Mouse (Mus musculus) liver, postnatal 0 days (tissue): ENCODE measurements around the gene Atf3. TPM values are rescaled to one million over a fixed set of nuclear protein-coding genes. Genes with fewer than 3 reads are reported as not detected.

ENCODE experiments used
- ATAC-seq: fragments of 200-750 bp; cut with Nextera tagmentation; 2 replicates; pipeline ENCODE4 v1.8.0; 2017; ENCODE audit warnings: mild to moderate bottlenecking, moderate library complexity
- DNase-seq: peaks from one replicate; pipeline ENCODE4 v3.0.0-alpha.2; 2016
- H3K27ac ChIP-seq: fragments of 300-500 bp; sonication (generic); 2 replicates; pipeline ENCODE4 v1.5.1; 2014; ENCODE audit warnings: antibody characterized with exemption, moderate library complexity, mild to moderate bottlenecking, low read depth
- H3K27me3 ChIP-seq: fragments of 300-500 bp; sonication (generic); 2 replicates; pipeline ENCODE4 v1.6.1; 2014; ENCODE audit warnings: low read length, control low read depth, mixed read lengths; ENCODE audit not compliant: insufficient read depth
- H3K36me3 ChIP-seq: fragments of 300-500 bp; sonication (generic); replicated peaks from 2 replicates; pipeline ENCODE4 v1.6.1; 2014; ENCODE audit warnings: mild to moderate bottlenecking, control low read depth, low read length, moderate library complexity, mixed read lengths; ENCODE audit not compliant: insufficient read depth
- H3K4me1 ChIP-seq: fragments of 300-500 bp; sonication (generic); 2 replicates; pipeline ENCODE4 v1.6.1; 2014; ENCODE audit warnings: antibody characterized with exemption, mild to moderate bottlenecking, control low read depth; ENCODE audit not compliant: insufficient read depth
- H3K4me2 ChIP-seq: fragments of 300-500 bp; sonication (generic); 2 replicates; pipeline ENCODE4 v1.6.1; 2014; ENCODE audit warnings: low read depth, mild to moderate bottlenecking, low read length, moderate library complexity, mixed read lengths
- H3K4me3 ChIP-seq: fragments of 300-500 bp; sonication (generic); 2 replicates; pipeline ENCODE4 v1.5.1; 2014; ENCODE audit warnings: low read depth, low read length
- H3K9ac ChIP-seq: fragments of 300-500 bp; sonication (generic); replicated peaks from 2 replicates; pipeline ENCODE4 v1.6.1; 2014; ENCODE audit warnings: mild to moderate bottlenecking, moderate library complexity
- H3K9me3 ChIP-seq: fragments of 300-500 bp; sonication (generic); 2 replicates; pipeline ENCODE4 v1.6.1; 2016; ENCODE audit warnings: mild to moderate bottlenecking, control low read depth, low read length, mixed read lengths
- CTCF ChIP-seq: sonication (generic); IDR thresholded peaks from 2 replicates; pipeline ENCODE4 v1.5.1; 2016; ENCODE audit warnings: antibody characterized with exemption, low read depth
- EP300 ChIP-seq: IDR thresholded peaks from 2 replicates; pipeline ENCODE4 v1.6.1; 2016; ENCODE audit warnings: antibody characterized with exemption, low read depth, mild to moderate bottlenecking
- WGBS: fragments of 180-500 bp; shearing (Covaris S2); extraction: QIAGEN DNeasy Blood & Tissue Kit; methylation state at CpG from one replicate; pipeline ENCODE4 v1.1.7; 2014; ENCODE audit not compliant: insufficient replicate concordance; 5-methylcytosine and 5-hydroxymethylcytosine counted together
- polyA plus RNA-seq: library from polyadenylated mRNA; unstranded; fragments of >200 nt; fragmentation: Nextera tagmentation; extraction: Ambion mirVana; gene quantifications from 2 replicates; pipeline ENCODE4 v1.2.1, GENCODE M21; 2015

The Atf3 gene
- polyA plus RNA-seq, 1 experiment from 2014 or later, result 1.00 TPM

GRCm38 (mm10) chr1:191202208-191202952 lies 15.5 kb downstream of the Atf3 start:
- TF ChIP-seq CTCF, result peak; percentile 51
- TF ChIP-seq EP300, result no peak
- Histone ChIP-seq H3K4me2 (no peak overlapping the region), H3K4me3 (no peak overlapping the region), H3K9me3 (no peaks in the 10 kb centered on the region), H3K4me1 (peaks cover 8% of the 10 kb centered on the region), H3K36me3 (no peaks in the 10 kb centered on the region), H3K27me3 (peaks cover 7% of the 10 kb centered on the region; the same call in 1 of the 2 replicates), H3K9ac (no peak overlapping the region), H3K27ac (no peak overlapping the region)
- peak; percentile 7 for DNase-seq
- 79% methylated on average over 11 of the region's 11 CpGs for WGBS
- no peak for ATAC-seq

GRCm38 (mm10) chr1:191200816-191201602 lies 16.8 kb downstream of the Atf3 start:
- Histone ChIP-seq H3K9ac (no peak overlapping the region), H3K4me1 (peaks cover 8% of the 10 kb centered on the region), H3K27ac (0 out of 2 replicates have a peak overlapping the region, but pooled peaks have one; percentile 29), H3K27me3 (0 out of 2 replicates have a peak, but pooled peaks cover 5% of the 10 kb centered on the region), H3K4me3 (no peak overlapping the region), H3K9me3 (no peaks in the 10 kb centered on the region), H3K36me3 (no peaks in the 10 kb centered on the region), H3K4me2 (no peak overlapping the region)
- 67% methylated on average over 9 of the region's 9 CpGs for WGBS
- peak; percentile 40 for ATAC-seq
- peak; percentile 55 for DNase-seq
- no peak for TF ChIP-seq CTCF
- no peak for TF ChIP-seq EP300

- no peak overlapping the region; the same call in 1 of the 2 replicates for H3K9ac ChIP-seq
- H3K4me2 ChIP-seq, result 0 out of 2 replicates have a peak overlapping the region, but pooled peaks have one; percentile 40
- no peak overlapping the region for H3K4me3 ChIP-seq
- H3K36me3 ChIP-seq, result no peaks in the 10 kb centered on the region
- H3K4me1 ChIP-seq, result peaks cover 10% of the 10 kb centered on the region
- peak; percentile 15 for DNase-seq
- no peaks in the 10 kb centered on the region for H3K9me3 ChIP-seq
- H3K27ac ChIP-seq, result peak overlapping the region; percentile 57
- no peaks in the 10 kb centered on the region for H3K27me3 ChIP-seq
- peak; percentile 58; the same call in 1 of the 2 replicates for ATAC-seq
- WGBS, result 26% methylated on average over 7 of the region's 7 CpGs
- TF ChIP-seq EP300 (no peak), CTCF (no peak)
These were observed 19.9 kb downstream of the Atf3 start for GRCm38 (mm10) chr1:191197916-191198315.

GRCm38 (mm10) chr1:191196016-191196415 lies 21.8 kb downstream of the Atf3 start:
- no peak for DNase-seq

GRCm38 (mm10) chr1:191193657-191194424 lies 24.0 kb downstream of the Atf3 start:
- Histone ChIP-seq H3K9me3 (no peaks in the 10 kb centered on the region), H3K36me3 (no peaks in the 10 kb centered on the region), H3K4me3 (no peak overlapping the region), H3K4me1 (peaks cover 7% of the 10 kb centered on the region; the same call in 1 of the 2 replicates), H3K4me2 (peak overlapping the region; percentile 45), H3K27me3 (peaks cover 18% of the 10 kb centered on the region; the same call in 1 of the 2 replicates), H3K9ac (no peak overlapping the region), H3K27ac (0 out of 2 replicates have a peak overlapping the region, but pooled peaks have one; percentile 41)
- 16% methylated on average over 14 of the region's 14 CpGs for WGBS
- peak; percentile 48 for ATAC-seq
- peak; percentile 49 for DNase-seq
- TF ChIP-seq EP300 (no peak), CTCF (peak; percentile 53)

More at GRCm38 (mm10) chr1:191196016-191196415, 21.8 kb downstream of the Atf3 start:
- no peaks in the 10 kb centered on the region for H3K36me3 ChIP-seq
- WGBS, result 81% methylated on average over 6 of the region's 6 CpGs
- no peak overlapping the region for H3K9ac ChIP-seq
- H3K4me1 ChIP-seq, result peaks cover 10% of the 10 kb centered on the region
- peaks cover 6% of the 10 kb centered on the region; the same call in 1 of the 2 replicates for H3K27me3 ChIP-seq
- no peak overlapping the region for H3K4me3 ChIP-seq
- H3K9me3 ChIP-seq, result no peaks in the 10 kb centered on the region
- H3K4me2 ChIP-seq, result no peak overlapping the region
- H3K27ac ChIP-seq, result no peak overlapping the region
- TF ChIP-seq EP300 (no peak), CTCF (no peak)
- no peak for ATAC-seq
